Mouse (Mus musculus) cerebellum, postnatal 14 days (tissue): ENCODE results near the gene Heatr9.
"Not testable (repeated sequence)": the region's sequence is repeated elsewhere in the genome, so short reads cannot be mapped to it uniquely, and the experiment has no call there.

Experiments
- DNase-seq, 2 experiments: peaks; one replicate each; pipeline ENCODE4 v3.0.0; 2021; ENCODE audit warnings: mixed read lengths in 2 of 2

Heatr9 gene

DNA sequence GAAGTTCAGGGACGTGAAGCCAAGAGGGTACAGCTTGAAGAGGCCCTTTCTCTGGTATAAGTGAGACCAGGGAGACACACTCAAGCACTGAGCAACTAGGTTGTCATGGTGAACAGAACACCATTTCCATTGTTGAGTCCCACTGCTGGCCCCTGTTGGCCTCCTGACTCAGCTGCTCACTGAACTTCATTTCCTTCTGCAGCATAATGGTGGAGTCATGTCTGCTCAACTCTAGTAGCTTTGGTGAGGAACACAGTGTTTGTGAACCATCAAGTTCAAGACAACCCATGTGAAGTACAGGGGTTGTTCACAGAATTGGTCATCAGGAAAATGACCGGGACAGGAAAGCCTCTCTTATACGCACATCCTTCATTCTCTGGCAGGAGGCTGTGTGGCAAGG, at the start of gene Heatr9:
TSS of gene Heatr9 (minus strand) at position 101 of the 400 bp plus-strand sequence.
- DNase-seq, result no peak

DNA sequence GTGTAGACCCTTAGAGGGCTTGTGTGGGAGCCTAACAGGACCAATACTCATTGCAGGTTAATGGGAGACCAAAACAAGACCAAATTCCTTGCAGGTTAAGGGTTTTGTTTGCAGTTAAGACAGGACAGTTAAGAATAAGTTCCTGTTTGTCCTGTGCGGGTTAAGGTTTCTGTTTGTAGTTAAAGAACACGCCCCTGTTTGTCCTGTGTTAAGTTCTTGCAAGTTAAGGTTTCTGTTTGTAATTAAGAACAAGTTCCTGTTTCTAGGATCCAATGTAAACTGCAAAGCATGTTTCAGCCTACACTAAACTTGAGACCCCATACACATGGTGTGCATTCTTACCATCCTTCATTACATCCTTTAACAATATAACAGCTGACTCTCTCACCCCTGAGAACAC, 48.2 kb upstream of the Heatr9 start:
- no peak for DNase-seq

DNA sequence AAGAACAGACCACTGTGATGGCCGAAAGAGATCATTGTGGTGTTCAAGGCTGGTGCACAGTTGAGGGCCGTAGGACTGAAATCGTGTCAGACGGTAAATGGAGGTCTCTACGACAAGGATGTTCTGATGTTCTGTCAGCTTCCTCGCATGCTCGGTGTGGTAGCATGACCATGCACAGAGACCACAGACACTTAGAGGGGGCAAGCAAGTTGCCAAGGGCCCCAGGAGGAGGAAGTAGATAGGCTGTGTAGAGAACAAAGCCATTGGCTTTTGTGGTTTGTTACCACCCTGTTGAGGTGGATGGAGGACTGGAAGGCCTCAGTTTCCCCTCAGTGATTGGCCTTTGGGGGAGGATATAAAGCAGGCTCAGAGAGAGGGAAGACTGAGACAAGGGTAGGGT, 47.3 kb upstream of the Heatr9 start:
- no peak for DNase-seq

DNA sequence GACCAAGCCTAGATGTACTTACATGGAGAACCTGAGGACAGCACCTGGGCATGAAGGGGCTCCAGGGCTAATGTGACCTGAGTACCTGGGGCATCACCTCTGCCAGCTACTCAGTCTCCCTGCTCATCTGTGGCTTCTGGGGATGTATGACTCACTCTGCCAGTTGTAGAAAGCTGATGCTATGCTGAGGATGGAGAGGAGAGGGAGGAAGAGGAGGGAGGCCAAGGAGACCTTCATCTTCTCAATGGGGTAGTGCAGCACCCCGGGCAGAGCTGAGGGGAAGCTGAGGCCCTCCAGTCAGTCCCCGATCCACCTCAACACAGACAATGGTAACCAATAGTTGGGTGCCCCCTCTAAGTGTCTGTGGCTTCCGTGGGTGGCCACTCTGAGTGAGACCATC, 46.8 kb upstream of the Heatr9 start:
- DNase-seq, result no peak

DNA sequence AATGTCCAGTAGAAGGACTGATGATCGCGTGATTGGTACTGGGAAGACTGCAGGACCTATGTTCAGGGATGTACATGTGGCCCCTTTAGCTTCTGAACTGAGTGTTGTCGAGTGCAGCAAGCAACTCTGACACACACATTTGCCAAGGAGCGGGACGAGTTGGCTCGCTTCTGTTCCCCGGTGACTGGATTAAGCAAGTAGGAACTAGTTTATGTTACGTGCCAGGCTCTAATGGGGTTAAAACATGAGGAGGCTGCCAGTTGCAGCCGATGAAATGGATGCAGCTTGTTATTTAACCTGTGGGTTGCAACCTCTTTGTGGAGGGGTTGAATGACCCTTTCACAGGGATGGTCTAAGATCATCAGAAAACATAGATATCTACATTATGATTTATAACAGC, 46.1 kb upstream of the Heatr9 start:
- DNase-seq, result no peak

DNA sequence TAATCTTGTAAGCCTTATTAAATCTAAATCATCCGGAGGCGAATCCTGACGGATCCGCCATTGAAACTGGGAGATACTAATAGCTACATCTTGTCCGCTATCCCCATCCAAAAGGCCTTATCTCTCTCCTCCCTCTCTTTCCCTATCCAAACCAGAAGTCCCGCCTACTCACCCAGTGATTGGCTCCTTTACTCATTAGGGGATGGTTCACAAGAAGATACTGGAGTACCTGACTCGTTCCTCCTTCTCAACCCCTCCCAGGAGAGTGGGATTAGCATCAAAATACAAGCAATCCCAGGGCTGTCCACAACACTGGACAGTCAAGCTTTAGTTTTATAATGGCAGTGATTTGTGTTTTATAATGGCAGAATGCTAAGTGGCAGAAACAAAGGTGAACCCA, 45.3 kb upstream of the Heatr9 start:
- DNase-seq, result no peak

DNA sequence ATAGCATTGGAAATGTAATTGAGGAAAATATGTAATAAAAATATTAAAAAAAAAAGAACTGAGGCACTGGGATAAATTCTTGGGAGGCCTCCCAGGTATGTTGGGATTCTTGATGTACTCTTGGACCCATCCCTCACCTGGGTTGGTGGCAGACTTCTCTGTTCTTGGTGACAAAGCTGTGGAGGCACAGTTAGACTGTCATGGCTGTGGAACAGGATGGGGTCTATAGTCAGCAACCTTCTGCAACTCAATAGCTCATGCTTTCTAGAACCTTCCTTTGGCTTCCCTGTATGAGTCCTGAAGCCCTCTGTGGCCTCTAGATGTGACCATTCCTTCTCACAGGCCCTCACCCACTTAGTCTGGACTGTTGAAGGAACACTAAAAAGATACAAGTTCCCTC, 44.6 kb upstream of the Heatr9 start:
- no peak for DNase-seq

DNA sequence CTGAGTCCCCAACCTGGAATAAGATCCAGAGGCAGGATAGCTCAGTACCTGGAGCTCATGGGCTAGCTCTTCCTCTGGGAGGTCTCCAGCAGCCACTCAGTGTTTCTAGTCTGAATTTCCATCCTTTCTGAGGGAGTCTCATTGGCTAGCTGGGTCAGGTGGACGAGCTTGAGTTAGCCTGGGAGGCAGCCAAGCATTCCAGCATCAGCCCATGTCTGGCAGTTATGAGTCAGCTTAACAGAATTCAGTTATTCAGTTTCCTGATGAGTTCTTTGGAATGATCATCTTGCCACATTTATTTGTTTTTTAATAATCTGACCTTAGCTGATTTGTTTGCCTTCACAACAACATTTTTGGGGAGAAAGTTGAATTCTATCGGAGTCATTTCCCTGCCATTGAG, 41.8 kb upstream of the Heatr9 start:
- DNase-seq, result peak in 1 of 2 experiments; percentile 20

DNA sequence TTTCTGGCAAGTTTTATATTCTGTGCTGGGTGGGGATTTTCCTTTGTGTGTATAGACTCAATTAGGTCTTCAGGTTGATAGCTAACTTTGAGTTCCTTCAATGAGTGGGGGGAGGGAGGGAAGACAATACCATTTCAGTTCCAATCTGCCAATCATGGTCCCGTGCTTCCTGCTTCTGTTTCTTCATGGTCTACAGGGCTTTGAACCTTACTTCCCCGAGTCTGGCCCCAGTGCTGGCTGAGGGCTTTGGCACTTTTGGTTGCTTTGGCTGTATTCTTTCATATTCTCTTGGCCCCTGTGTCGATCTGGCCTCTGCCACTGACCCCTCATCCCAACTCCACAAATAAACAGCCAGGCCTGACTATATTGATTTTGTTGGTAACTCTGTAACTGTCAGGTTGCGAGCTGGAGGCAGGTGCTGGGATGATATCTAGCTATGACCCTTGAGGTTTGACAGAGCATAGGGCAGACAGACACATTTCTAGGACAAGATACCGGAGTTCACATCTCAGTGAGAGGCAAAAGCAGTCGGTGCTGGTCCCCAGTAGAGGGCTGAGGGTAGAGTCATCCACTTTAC, 40.4 kb upstream of the Heatr9 start:
- no peak for DNase-seq

DNA sequence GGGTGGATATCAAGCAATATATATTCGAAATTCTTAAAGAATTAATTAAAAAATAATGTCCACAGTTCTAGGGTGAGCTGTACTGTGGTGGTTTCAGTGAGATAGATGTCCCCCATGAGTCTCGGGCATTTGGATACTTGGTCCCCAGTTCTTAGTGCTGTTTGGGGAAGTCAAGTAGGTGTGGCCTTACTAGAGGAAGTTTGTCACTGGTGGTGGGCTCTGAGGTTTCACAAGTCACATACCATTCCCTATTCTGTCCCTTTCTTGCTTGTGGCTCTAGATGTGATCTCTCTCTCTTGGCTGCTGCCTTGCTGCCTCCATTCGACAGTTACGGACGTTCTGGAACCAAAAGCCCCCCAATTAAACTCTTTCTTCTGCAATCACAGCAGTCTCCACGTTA, 38.4 kb upstream of the Heatr9 start:
- no peak for DNase-seq

DNA sequence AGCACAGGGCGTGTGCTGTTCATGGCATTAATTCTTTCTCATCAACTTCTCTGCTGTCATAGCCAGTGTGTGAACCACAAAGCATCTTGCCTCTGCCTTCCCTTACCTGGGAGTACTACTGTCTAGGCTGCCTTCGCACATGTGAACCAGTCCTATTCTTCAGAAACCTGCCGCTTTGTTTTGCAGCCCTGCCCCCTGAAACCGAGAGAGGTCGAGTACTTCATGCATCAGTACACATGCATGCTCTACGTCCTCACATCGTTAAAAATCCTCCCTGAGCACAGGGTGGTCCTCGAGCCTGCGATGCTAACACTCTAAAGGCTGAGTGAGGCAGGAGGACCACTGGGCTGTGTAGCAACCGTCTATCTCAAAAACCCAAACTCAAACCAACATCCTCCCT, 35.1 kb upstream of the Heatr9 start:
- DNase-seq, result no peak

DNA sequence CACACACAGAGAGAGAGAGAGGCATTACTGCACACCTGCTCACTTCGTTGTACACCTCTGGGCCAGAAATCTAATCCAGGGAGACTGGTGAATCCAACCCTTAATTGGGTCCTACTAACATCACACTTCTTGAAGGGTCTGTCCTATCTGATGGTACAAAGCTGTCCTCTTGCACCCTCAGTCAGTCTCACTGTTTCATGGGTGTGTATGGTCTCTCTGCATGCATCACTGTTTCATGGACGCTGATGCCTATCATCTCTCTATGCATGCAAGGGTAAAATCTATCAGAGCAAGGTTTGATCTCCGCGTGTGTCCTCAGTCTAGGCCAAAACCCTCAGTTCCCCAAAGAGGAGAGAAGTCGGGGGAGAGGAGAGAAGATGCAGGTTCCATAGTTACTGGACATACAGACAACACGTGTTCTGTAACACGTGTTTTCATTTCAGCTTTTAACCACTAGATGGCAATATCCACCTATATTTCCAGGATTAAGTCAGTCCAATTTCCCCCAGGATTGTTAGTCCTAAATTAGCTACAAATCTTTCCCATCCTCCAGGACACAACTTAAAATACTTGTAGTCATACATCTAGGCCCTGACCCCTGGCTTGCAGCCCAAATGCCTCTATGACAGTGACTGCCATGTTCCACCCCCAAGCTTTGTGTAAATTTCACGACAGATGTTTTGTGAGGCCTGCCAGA, 34.3 kb upstream of the Heatr9 start:
- peak; percentile 48 to 49 for DNase-seq

DNA sequence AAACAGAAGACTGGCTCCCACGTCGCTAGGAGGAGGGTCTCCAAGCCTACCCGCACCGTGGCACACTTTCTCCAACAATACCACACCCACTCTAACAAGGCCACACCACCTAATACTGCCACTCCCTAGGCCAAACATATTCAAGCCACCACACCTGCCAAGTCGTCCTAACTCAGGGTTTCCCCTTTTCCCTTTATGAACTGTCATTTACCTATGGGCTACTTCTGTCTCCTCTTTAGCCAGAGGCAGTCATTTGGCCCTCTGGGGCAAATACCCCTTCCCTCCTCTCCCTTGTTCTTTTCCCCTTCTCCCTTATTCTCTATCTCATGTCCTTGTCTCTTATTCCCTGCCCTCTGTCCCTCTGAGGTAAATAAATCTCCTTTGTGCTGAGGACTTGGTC, 29.7 kb upstream of the Heatr9 start:
- DNase-seq, result no peak

DNA sequence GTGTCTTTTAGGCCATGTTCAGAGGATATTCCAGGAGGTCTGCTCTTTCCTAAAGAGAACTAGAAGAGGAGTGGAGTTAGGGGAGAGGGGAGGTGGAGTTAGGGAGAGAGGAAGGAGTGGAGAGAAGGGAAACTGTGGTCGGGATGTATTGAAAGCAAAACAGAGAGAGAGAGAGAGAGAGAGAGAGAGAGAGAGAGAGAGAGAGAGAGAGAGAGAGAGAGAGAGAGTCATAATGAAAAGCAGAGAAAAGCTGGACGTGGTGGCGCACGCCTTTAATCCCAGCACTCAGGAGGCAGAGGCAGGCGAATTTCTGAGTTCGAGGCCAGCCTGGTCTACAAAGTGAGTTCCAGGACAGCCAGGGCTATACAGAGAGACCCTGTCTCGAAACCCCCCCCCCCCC, 29.1 kb upstream of the Heatr9 start:
- DNase-seq, result not testable (repeated sequence)

DNA sequence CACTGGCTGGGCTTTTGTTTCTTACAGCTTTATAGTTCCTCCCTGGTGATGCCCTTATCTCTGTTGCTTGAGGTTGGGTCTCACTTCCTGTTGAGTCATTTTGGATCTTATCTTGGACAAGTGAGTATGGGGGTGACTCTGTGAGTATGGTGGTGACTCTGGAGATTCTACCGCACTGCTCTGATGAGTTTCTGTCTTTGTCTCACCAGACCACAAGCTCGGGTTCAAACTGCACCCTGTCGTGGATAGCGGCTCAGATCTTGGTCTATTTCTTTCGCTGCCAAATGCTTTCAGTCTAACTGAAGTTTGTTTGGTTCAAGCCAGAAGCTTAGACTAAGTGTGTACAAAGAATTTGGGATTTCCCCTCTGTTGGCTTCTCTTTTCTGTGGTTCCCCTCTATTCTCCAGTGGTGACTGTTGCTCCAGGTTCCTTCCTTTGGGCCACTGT, 28.2 kb upstream of the Heatr9 start:
- no peak for DNase-seq

DNA sequence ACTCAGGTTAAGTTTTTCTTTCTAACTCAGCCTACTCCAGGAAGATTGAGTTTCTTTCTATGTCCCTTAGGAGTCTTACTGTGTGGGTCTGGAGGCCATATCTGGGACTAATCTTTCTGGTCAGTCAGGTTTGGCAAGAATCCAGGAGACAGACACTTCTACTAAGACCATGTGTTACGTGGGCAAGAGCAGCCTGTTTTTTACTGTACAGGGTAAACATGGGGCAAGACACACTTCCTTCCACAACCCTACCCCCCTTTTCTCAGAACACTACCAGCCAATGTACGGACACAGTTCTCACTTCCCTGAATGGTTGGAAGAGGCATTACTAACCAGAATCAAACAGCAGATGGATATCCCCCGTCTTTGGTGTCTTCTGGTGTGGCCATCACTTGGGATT, 22.2 kb upstream of the Heatr9 start:
- no peak for DNase-seq

DNA sequence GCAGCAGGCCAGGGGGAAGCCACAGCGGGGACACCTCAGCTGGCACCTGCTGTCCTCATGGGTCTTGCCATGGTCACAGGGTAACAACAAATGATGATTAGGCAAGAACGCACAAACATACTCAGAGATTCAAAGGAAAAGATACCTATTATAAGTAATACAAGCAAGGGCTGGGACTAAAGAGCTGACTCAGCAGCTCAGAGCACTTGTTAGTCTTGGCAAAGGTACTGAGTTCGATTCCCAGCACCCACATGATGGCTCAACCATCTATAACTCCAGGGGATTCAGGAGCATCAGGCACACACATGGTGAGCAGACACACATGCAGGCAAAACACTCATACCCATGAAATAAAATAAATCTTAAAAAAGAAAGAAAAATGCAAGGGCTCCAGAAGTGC, 19.4 kb upstream of the Heatr9 start:
- no peak for DNase-seq

DNA sequence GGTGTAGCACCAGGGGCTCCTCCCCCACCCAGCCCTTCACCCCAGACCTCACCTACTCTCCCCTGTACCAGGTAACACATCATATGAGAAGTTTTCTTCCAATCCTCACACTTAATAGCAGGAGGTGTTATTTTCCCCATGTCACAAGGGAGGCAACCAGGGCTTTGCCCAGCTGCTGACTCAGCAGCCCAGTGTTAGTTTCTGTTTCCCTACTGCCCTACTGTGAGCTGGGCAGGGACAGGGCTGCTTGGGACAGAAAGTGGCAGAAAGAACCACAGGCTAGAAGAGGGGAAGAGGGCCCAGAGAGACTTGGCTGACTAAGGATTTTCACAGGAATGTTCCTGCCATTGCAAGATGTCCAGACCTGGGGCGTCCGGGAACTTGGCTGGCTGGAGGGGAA, 19.0 kb upstream of the Heatr9 start:
- no peak for DNase-seq

DNA sequence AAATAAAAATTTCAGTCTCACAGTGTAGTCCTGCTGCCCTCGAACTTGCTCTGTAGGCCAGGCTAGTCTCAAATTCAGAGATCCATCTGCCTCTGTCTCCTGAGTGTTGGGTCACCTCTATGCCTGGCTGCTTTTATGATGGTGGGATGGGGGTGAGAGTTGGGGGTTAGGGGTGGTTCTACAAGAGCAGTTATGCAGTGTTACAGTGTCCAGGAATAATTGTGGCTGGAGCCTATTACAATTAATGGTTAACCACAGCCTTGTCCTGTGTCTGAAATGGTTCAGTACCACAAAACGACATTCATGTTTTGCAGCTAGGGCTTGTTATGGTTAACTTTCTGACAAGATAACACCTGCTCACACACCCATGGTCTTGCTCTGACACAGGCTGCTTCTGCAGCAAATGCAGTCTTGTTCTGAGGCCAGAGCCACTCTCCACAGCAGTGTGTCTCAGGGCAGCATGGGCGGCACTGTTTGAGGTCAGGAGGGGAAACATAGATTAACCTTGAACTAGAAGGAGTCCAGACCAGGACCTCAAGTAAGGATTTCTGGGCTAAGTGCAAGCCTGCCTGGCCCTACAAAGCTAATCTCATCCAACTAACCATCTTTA, 16.8 kb upstream of the Heatr9 start:
- DNase-seq, result no peak

DNA sequence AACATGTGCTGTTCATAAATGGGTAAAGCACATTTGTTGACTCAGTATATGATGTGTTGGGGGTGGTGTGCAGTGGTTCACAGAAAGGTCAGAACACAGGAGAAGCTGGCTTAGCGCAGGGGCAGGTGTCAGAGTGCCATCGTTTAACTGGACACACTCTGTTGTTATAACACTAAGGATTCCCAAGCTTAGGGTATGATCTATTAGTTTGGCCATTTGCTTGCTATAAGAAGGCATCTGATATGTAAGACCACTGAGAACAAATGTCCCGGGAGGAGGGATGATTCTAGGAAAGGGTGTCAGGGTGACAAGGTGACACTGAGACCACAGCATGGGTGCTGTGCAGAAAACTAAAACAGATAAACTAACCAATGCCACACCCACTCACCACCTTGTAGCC, 14.9 kb upstream of the Heatr9 start:
- DNase-seq, result no peak

DNA sequence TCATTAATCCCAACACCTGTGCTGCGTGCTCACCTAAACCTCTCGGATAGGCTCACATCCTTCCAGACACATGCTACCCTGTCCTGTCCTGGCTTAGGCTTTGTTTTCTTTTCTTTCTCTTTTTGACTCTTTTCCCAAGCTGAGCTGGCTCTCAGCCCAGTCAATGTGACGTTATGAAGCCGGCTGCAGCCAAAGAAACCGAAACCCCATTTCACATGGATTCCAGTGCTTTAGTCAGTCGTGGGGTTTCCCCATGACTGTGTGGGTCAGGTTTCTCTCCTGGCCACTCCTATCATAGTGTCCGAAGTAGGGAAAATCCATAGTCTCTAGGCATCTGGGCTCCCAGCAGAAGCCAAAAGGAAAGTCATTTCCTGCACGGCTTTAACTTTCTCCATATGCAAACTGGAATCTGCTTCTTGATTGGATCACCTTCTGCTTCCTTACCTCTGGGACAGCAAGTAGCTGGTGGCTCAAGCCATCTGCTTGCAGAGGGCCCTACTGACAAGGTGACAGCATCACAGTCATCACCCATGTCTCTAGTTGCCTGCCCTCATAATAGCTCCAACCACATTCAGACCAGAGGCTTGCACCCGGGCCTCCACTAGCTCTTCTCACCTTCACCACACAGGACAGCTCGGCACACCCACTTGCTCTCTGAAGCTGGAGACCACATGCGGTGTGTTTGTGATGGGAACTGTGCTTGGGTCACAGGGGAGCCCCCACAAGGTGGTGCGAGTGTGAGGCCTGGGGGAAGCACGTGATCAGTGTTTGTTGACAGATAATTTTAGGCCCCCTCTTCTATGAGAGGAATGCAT, 12.8 kb upstream of the Heatr9 start:
- DNase-seq, result peak; percentile 56 to 73

DNA sequence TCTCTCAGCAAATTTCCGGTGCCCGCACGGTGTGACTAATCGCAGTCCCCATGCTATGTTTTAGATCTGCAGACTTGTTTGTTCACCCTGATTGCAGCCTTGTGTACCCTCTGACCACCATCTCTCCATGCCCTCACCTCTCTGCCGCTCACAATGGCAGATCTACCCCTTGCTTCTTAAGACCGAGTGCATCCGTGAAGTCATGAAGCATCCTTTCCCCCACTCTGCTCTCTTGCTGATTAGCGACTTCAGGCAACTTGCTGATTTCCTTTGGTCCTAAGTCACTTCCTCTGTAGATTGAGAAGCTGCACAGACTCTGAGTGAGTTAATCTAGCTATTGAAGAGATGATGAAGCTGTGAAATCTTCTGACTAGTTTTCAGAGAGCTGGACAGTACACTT, 12.2 kb upstream of the Heatr9 start:
- DNase-seq, result no peak

DNA sequence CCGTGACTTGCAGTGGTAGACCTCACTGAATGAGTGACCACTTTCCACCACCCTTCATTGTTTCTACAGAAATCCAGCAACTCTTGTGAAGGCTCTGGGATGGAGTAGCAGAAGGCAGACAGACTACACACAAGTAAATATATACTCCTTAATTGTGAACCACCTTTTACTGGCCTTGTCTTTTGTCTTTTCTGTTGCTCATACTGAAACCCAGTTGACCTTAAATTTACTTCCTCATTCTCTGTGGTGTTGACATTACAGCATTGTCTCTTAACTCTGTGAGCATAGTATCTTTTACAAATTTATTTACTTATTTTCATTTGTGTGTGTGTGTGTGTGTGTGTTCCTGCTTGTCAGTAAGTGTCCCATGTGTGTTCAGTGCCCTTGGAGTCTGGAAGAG, 11.2 kb upstream of the Heatr9 start:
- DNase-seq, result no peak

DNA sequence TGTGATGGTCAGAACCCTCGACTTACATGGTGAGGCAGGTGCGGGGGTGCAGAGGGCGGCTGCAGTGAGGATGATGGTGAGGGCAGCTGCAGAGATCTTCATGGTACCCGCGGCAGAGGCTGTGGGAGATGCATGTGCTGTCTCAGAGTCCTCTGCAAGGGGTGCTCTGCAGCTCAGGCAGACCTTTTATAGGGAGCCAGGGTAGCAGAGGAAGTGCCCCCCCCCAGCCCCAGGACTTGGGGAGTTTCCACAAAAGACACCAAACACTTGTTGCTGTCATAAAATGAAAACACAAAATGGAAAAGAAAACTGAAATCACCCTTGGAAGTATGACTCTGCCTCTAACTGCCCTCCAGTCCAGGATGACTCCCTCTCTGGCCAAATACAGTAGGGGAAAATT, 8.4 kb upstream of the Heatr9 start, which contains the start of gene Ccl5:
TSS of gene Ccl5 (minus strand) at position 159 of the 400 bp plus-strand sequence.
- no peak for DNase-seq
